ENCODE assay signal across 1 mouse cellular context in genomic region chr11:86995625-86996221, GRCm38 (mm10).
TF ChIP-seq lines count a peak whose summit lies in the region.

No protein-coding gene starts in this region.

TF ChIP-seq in MEL, 35 proteins besides CTCF, POLR2A, EP300 and RAD21 (continued from another document):
- TF ChIP-seq ETS1 (IDR thresholded peaks at IDR 0.05; ENCODE audit: low read depth, low read length) (peak; percentile 52; the same call in 1 of the 2 replicates), MYC (IDR thresholded peaks at IDR 0.05; ENCODE audit: low read depth, low read length) (peak; percentile 64; the same call in 1 of the 2 replicates), SMC3 (IDR thresholded peaks at IDR 0.05; ENCODE audit: low read depth, low read length) (peak; percentile 88)
